Mouse (Mus musculus) intestine, embryonic 16.5 days (tissue): ENCODE measurements around the gene Pkp1. TPM values are rescaled to one million over a fixed set of nuclear protein-coding genes. Genes with fewer than 3 reads are reported as not detected.

Source experiments
- ATAC-seq: fragments of 200-750 bp; cut with Nextera tagmentation; 2 replicates; pipeline ENCODE4 v1.8.0; 2017; ENCODE audit warnings: moderate TSS enrichment, moderate library complexity
- H3K27ac ChIP-seq: fragments of 300-500 bp; sonication (generic); 2 replicates; pipeline ENCODE4 v1.5.1; 2014; ENCODE audit warnings: mild to moderate bottlenecking, low read length
- H3K27me3 ChIP-seq: fragments of 300-500 bp; sonication (generic); replicated peaks from 2 replicates; pipeline ENCODE4 v1.6.1; 2014; ENCODE audit warnings: low read length, control low read depth, mixed read lengths; ENCODE audit not compliant: control insufficient read depth, insufficient read depth
- H3K36me3 ChIP-seq: fragments of 300-500 bp; sonication (generic); 2 replicates; pipeline ENCODE4 v1.6.1; 2014; ENCODE audit warnings: low read length, control low read depth; ENCODE audit not compliant: control insufficient read depth, insufficient read depth
- H3K4me1 ChIP-seq: fragments of 300-500 bp; sonication (generic); 2 replicates; pipeline ENCODE4 v1.6.1; 2014; ENCODE audit warnings: low read length, control low read depth, mixed read lengths; ENCODE audit not compliant: control insufficient read depth, insufficient read depth
- H3K4me2 ChIP-seq: fragments of 300-500 bp; sonication (generic); 2 replicates; pipeline ENCODE4 v1.6.1; 2014; ENCODE audit warnings: low read depth, low read length, control low read depth
- H3K4me3 ChIP-seq: fragments of 300-500 bp; sonication (generic); 2 replicates; pipeline ENCODE4 v1.5.1; 2014; ENCODE audit warnings: mild to moderate bottlenecking, low read length
- H3K9ac ChIP-seq: fragments of 300-500 bp; sonication (generic); 2 replicates; pipeline ENCODE4 v1.6.1; 2014; ENCODE audit warnings: low read depth, low read length
- H3K9me3 ChIP-seq: fragments of 300-500 bp; sonication (generic); 2 replicates; pipeline ENCODE4 v1.6.1; 2016; ENCODE audit warnings: low read length, control low read depth; ENCODE audit not compliant: control insufficient read depth
- WGBS: fragments of 180-500 bp; shearing (Covaris S2); extraction: QIAGEN DNeasy Blood & Tissue Kit; methylation state at CpG from one replicate; pipeline ENCODE4 v1.1.7; 2014; 5-methylcytosine and 5-hydroxymethylcytosine counted together
- polyA plus RNA-seq: library from polyadenylated mRNA; unstranded; fragments of >200 nt; fragmentation: Nextera tagmentation; extraction: Ambion mirVana; gene quantifications from 2 replicates; pipeline ENCODE4 v1.2.1, GENCODE M21; 2015

Gene Pkp1
- polyA plus RNA-seq, 1 experiment from 2014 or later = 0.05 TPM

DNA sequence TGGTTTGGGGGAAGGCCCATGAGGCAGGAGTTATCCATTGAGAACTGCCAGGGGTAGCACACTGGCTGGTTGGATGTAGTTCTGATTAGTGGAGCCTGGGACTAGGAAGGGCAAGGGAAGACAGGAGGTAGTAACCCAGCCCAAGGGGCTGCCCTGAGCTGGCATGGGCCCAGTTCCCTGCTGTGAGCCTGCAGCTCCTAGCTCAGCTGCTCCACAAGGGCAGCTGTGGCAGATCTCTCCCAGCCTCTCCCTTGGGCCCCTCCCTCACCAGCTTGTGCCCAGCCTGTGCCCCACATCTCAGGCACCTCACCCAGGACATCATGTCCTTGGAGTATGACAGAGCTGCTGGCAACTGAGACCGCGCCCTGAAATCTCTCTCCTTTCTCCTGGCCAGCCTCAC is 24.7 kb upstream of the Pkp1 start:
- Histone ChIP-seq H3K36me3 (no peaks in the 10 kb centered on the region), H3K27me3 (no peaks in the 10 kb centered on the region; the same call in 1 of the 2 replicates), H3K4me3 (no peak overlapping the region), H3K9me3 (no peaks in the 10 kb centered on the region), H3K4me2 (no peak overlapping the region), H3K9ac (no peak overlapping the region), H3K4me1 (no peaks in the 10 kb centered on the region), H3K27ac (no peak overlapping the region)
- no peak for ATAC-seq
- WGBS = 94% methylated on average over 2 of the region's 2 CpGs

DNA sequence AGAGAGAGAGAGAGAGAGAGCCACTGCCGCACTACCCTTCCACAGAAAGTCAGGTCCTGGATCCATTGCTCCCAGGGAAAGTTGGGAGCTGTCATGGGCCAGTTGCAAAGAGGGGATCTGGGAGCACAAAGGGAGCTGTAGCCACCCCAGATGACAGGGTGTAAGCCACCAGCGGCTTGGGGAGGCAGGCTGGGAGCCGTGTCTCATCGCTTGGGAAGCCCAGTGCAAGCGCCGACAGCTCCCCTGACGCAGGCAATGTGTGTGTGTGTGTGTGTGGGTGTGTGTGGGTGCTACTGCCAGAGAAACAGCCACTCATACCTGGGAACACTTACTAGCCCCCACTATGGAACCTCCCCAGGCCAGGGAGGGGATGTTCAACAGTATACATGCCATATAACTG is 23.1 kb upstream of the Pkp1 start:
- no peaks in the 10 kb centered on the region for H3K4me1 ChIP-seq
- H3K36me3 ChIP-seq = no peaks in the 10 kb centered on the region
- H3K9me3 ChIP-seq = no peaks in the 10 kb centered on the region
- no peak overlapping the region for H3K4me3 ChIP-seq
- no peak for ATAC-seq
- H3K9ac ChIP-seq = no peak overlapping the region
- 34% methylated on average over 7 of the region's 7 CpGs for WGBS
- H3K27ac ChIP-seq = no peak overlapping the region
- no peaks in the 10 kb centered on the region; the same call in 1 of the 2 replicates for H3K27me3 ChIP-seq
- no peak overlapping the region for H3K4me2 ChIP-seq

DNA sequence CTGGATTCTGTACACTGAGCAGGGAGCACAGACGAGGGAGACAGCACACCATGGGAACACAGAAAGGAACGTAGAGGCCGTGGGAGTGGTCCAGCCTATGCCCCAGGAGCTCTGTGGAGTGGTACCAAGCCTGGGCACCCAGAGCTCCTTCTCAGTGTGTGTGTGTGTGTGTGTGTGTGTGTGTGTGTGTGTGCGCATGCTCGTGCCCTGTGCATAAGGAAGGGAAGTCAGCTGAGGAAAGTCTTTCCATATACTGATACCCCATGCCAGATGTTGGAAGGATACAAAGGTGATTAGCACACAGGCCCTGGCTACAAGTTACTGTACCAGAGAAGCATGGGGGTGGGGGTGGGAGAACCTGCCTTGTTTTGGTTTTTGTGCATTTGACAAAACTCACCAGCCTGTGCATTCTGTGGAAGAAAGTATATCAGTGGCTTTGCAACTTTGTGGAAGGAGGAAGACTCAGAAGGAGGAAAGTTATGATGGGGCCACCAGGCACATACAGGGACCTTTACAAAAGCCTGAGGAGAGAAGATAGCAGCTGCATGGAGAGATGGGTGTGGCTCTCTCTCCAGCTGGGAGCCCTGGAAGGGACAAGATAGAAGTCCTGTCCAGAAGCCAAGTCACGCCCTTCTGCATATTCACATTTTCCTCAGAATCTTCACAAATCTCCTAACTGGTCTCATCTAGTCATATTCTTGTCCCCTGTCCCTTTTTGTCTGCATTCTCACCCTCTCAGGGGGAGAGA is 22.4 kb upstream of the Pkp1 start:
- Histone ChIP-seq H3K9me3 (no peaks in the 10 kb centered on the region), H3K9ac (no peak overlapping the region), H3K4me2 (no peak overlapping the region), H3K27ac (no peak overlapping the region), H3K36me3 (no peaks in the 10 kb centered on the region), H3K4me1 (no peaks in the 10 kb centered on the region), H3K4me3 (no peak overlapping the region), H3K27me3 (no peaks in the 10 kb centered on the region; the same call in 1 of the 2 replicates)
- WGBS = 73% methylated on average over 6 of the region's 6 CpGs
- ATAC-seq = peak; percentile 75

DNA sequence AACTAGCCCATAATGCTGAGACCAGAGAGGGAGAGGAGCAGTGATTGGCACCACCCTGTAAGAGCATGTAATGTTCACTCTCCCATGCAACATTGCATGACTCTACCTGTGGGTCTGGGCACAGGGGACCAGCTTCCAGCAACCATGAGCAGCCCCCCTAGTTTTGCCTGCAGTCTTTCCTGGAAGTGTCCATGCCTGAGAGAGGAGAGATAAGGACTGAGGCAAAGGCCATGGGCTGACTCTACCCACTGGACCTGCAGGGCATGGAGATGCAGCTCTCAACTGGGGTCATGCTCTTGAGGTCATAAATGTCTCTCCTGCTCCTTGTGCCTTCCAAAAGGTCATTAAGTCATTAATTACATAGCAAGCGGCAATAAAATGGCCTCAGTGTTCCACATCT is 17.1 kb upstream of the Pkp1 start:
- no peak for ATAC-seq
- H3K27me3 ChIP-seq = no peaks in the 10 kb centered on the region
- H3K9me3 ChIP-seq = no peaks in the 10 kb centered on the region
- H3K4me3 ChIP-seq = no peak overlapping the region
- H3K9ac ChIP-seq = no peak overlapping the region
- 33% methylated on average over 1 of the region's 1 CpGs for WGBS
- H3K36me3 ChIP-seq = no peaks in the 10 kb centered on the region
- H3K4me1 ChIP-seq = no peaks in the 10 kb centered on the region
- no peak overlapping the region for H3K4me2 ChIP-seq
- H3K27ac ChIP-seq = no peak overlapping the region

DNA sequence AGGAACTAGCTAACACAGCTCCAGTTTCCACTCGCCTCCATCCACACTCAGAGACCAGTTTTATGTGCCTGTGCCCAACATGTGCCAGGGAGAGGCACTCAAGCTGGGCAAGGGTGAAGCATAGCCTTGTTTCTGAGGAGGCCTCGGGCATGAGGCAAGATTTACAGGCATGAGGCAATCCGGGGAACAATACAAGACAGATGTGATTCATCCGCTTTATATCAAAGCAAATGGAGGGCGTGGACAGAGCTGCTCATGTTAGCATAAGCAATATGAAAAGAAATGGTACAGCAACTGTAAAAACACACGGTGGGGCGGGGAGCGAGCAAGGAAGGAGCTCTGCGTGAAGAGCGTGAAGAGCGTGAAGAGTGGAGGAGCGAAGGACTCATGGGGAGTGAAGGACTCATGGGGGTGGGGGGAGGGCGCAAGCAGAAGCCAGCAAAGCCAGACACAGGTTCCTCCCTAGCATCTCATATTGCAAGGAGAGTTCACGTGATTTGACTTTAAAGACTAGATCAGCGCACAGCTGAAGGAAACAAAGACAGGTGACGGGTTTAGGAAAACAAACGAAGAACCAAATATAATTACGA is 14.8 kb upstream of the Pkp1 start:
- Histone ChIP-seq H3K4me1 (no peaks in the 10 kb centered on the region), H3K9me3 (no peaks in the 10 kb centered on the region), H3K36me3 (no peaks in the 10 kb centered on the region), H3K4me3 (no peak overlapping the region), H3K27me3 (no peaks in the 10 kb centered on the region), H3K4me2 (no peak overlapping the region), H3K27ac (no peak overlapping the region), H3K9ac (no peak overlapping the region)
- ATAC-seq = no peak
- 74% methylated on average over 18 of the region's 18 CpGs for WGBS

DNA sequence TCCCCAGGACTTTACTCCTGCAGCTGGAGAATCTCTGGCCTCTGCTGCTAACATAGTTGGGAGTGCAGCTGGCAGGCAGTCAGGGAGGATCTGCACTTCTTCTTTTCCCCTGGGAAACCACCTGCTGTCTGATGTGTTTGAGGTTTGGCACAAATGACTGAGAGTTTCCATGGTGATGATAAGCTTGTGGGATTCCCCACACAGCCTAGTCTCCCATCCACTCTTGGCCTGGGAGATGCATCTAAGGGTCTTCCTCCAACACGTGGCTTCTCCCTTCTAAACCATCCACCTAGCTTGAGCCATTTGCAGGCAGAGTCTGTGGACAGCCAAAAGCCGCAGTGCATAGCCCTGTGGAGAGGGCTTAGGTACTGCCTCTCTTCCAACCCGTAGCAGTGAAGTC is 10.9 kb upstream of the Pkp1 start:
- Histone ChIP-seq H3K36me3 (no peaks in the 10 kb centered on the region), H3K4me1 (no peaks in the 10 kb centered on the region), H3K4me2 (no peak overlapping the region), H3K27ac (no peak overlapping the region), H3K27me3 (no peaks in the 10 kb centered on the region), H3K9ac (no peak overlapping the region), H3K9me3 (no peaks in the 10 kb centered on the region), H3K4me3 (no peak overlapping the region)
- WGBS = 49% methylated on average over 3 of the region's 3 CpGs
- no peak for ATAC-seq

DNA sequence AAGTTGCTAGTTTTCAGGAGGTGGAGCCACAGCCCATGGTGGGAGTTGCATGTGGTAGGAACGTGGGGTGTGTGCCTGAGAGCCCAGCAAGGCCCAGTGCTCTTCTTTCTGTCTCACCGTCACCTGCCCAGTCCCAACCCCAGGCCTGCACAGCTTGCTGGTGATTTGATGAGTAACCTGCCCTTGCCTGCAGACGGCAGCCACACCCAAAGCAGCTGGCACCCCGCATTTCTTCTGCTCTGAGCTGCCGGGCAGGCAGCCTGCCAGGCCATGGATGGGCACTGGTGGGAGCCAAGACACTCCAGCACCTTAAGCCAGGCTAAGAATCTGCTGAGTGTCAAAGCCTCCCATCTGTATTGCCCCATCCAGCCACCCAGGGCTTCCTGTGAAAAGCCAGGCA is 6.8 kb upstream of the Pkp1 start:
- no peak overlapping the region for H3K27ac ChIP-seq

DNA sequence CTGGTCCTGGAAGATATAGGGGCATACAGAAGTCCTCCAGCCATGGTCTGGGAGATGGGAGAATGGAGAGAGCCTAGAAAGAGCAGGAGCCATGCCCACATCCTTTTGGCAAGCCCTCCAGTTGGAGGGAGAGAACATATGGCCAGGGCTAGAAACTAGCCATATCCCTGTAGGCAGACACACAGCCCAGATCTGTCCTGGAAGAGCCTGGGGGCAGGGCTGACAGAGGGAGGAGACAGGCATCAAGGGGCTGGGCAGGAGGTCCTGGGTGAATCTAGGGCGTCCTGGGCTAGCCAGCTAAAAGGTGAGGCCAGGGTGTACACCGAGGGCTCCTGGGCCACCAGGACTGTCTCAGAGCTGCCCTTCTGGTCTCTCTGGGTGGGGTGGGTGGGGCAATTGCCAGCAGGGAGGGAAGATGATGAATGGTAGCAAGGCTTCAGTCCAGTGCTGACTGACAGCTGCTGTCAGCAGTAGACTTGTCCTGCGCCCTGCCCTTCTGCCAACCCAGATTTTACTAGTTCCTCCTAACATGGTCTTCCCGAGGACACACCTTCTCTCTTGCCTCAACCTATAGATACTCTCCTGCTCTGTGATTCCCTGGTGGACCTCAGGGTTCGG is 5.5 kb upstream of the Pkp1 start:
- WGBS = 61% methylated on average over 5 of the region's 5 CpGs
- H3K9ac ChIP-seq = no peak overlapping the region
- H3K36me3 ChIP-seq = no peaks in the 10 kb centered on the region
- no peak overlapping the region for H3K4me2 ChIP-seq
- H3K27me3 ChIP-seq = peaks cover 20% of the 10 kb centered on the region
- no peaks in the 10 kb centered on the region for H3K9me3 ChIP-seq
- ATAC-seq = no peak
- H3K27ac ChIP-seq = no peak overlapping the region
- no peak overlapping the region for H3K4me3 ChIP-seq
- no peaks in the 10 kb centered on the region for H3K4me1 ChIP-seq

More for the DNA sequence above, 6.8 kb upstream of the Pkp1 start:
- Histone ChIP-seq H3K9me3 (no peaks in the 10 kb centered on the region), H3K36me3 (no peaks in the 10 kb centered on the region), H3K4me1 (no peaks in the 10 kb centered on the region), H3K9ac (no peak overlapping the region), H3K4me2 (no peak overlapping the region), H3K27me3 (peaks cover 8% of the 10 kb centered on the region), H3K4me3 (no peak overlapping the region)
- 75% methylated on average over 5 of the region's 5 CpGs for WGBS
- no peak for ATAC-seq

DNA sequence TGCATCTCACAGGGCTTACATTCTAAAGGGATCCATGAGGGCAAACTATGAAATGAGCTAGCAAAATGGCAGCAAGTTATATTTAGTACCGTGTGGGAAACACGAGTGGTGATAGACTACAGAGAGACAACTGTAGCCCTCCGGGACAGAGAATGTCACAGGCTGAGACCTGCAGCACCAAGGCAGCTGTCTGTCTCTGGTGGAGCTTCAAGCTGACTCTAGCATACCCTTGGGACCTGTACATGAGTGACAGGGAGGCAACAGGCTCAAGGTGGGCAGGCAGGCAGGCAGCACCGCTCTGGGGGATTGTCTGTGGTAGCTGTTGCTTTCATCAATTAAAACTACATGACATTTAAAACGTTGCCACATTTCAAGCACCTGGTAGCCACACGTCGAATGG is 4.2 kb upstream of the Pkp1 start:
- H3K9ac ChIP-seq = no peak overlapping the region
- 78% methylated on average over 7 of the region's 7 CpGs for WGBS
- no peak overlapping the region for H3K4me2 ChIP-seq
- H3K36me3 ChIP-seq = no peaks in the 10 kb centered on the region
- H3K27me3 ChIP-seq = peaks cover 32% of the 10 kb centered on the region
- no peak overlapping the region for H3K27ac ChIP-seq
- no peak for ATAC-seq
- H3K9me3 ChIP-seq = no peaks in the 10 kb centered on the region
- no peak overlapping the region for H3K4me3 ChIP-seq
- H3K4me1 ChIP-seq = peaks cover 9% of the 10 kb centered on the region; the same call in 1 of the 2 replicates
